Comparison of ENCODE assay signal across 21 mouse cellular contexts in the genomic region with DNA sequence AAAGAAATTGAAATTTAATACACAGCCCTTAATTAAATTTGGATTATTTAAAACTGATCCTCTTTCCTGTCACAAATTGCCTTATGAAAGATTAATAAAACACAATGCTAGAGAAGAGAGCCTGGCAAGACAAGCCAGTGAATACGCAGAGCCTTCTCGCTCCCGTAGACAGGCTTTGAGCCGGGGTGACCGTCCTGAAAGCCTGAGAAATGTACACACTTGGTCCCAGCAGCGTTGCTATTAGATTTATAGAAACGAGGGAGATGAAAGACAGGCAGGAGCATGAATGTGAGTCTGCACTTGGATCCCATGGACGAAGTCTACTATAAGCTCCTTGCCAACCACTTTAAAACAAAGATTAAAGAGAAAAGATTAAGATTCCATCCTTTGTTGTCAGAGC.
A peak's percentile ranks its signal among the peaks of the same experiment; 100 is the strongest.
DNase-seq lines count a peak whose midpoint lies in the region; ATAC-seq and TF ChIP-seq lines count a peak whose summit lies in the region.
"Had no signal": no experiment of that assay in that cellular context is flagged by ENCODE, and none has a peak within 500 bp of the region (broad histone marks: within the 10 kb centered on the region; RNA-seq: fewer than 3 reads in every experiment).

No protein-coding gene starts in this region.

- no peaks in the 10 kb centered on the region for H3K27me3 ChIP-seq in hindbrain, embryonic 11.5 days (ENCODE audit: control insufficient read depth, insufficient read depth, low read length)
- H3K27me3 ChIP-seq in hindbrain, postnatal 0 days (ENCODE audit: insufficient read depth, low read length) = no peaks in the 10 kb centered on the region
- H3K27me3 ChIP-seq in forebrain, embryonic 13.5 days = no peaks in the 10 kb centered on the region
- no peaks in the 10 kb centered on the region for H3K27me3 ChIP-seq in hindbrain, embryonic 15.5 days
- no peaks in the 10 kb centered on the region for H3K27me3 ChIP-seq in midbrain, embryonic 16.5 days (ENCODE audit: control insufficient read depth, insufficient read depth, low read depth, low read length)
- no peaks in the 10 kb centered on the region for H3K27me3 ChIP-seq in heart, embryonic 12.5 days (replicated peaks)
- H3K27me3 ChIP-seq: embryonic facial prominence, embryonic 12.5 days; limb, embryonic 15.5 days; liver, embryonic 15.5 days; stomach, embryonic 15.5 days had no signal

- no peaks in the 10 kb centered on the region for H3K36me3 ChIP-seq in hindbrain, embryonic 11.5 days (ENCODE audit: control insufficient read depth, insufficient read depth, low read length)
- H3K36me3 ChIP-seq in hindbrain, postnatal 0 days (ENCODE audit: insufficient read depth, low read length) = no peaks in the 10 kb centered on the region
- H3K36me3 ChIP-seq in forebrain, embryonic 13.5 days (ENCODE audit: poor library complexity, severe bottlenecking) = no peaks in the 10 kb centered on the region
- H3K36me3 ChIP-seq in hindbrain, embryonic 15.5 days = no peaks in the 10 kb centered on the region
- H3K36me3 ChIP-seq in midbrain, embryonic 16.5 days (ENCODE audit: control insufficient read depth, insufficient read depth, low read length) = no peaks in the 10 kb centered on the region
- H3K36me3 ChIP-seq in heart, embryonic 12.5 days = no peaks in the 10 kb centered on the region
- H3K36me3 ChIP-seq: embryonic facial prominence, embryonic 12.5 days; limb, embryonic 15.5 days; liver, embryonic 15.5 days; stomach, embryonic 15.5 days had no signal

- H3K4me1 ChIP-seq in hindbrain, embryonic 11.5 days (replicated peaks; ENCODE audit: control insufficient read depth, insufficient read depth, low read length) = no peaks in the 10 kb centered on the region
- H3K4me1 ChIP-seq in hindbrain, postnatal 0 days (ENCODE audit: insufficient read depth, low read length) = no peaks in the 10 kb centered on the region
- H3K4me1 ChIP-seq in forebrain, embryonic 13.5 days = peaks cover 23% of the 10 kb centered on the region
- peaks cover 14% of the 10 kb centered on the region; the same call in 1 of the 2 replicates for H3K4me1 ChIP-seq in hindbrain, embryonic 15.5 days (replicated peaks)
- H3K4me1 ChIP-seq in midbrain, embryonic 16.5 days (ENCODE audit: control insufficient read depth, insufficient read depth, low read length) = peaks cover 9% of the 10 kb centered on the region
- H3K4me1 ChIP-seq in heart, embryonic 12.5 days (replicated peaks) = peaks cover 8% of the 10 kb centered on the region; the same call in 1 of the 2 replicates
- H3K4me1 ChIP-seq: embryonic facial prominence, embryonic 12.5 days; liver, embryonic 15.5 days had no signal

- TF ChIP-seq CTCF in hindbrain, postnatal 0 days (IDR thresholded peaks at IDR 0.05; ENCODE audit: low read depth) = no peak

- H3K4me3 ChIP-seq in hindbrain, embryonic 11.5 days (ENCODE audit: low read depth, low read length) = no peak overlapping the region
- H3K4me3 ChIP-seq in hindbrain, postnatal 0 days (ENCODE audit: low read length) = no peak overlapping the region
- no peak overlapping the region for H3K4me3 ChIP-seq in forebrain, embryonic 13.5 days
- no peak overlapping the region for H3K4me3 ChIP-seq in hindbrain, embryonic 15.5 days
- H3K4me3 ChIP-seq in midbrain, embryonic 16.5 days (ENCODE audit: low read depth, low read length) = no peak overlapping the region
- no peak overlapping the region for H3K4me3 ChIP-seq in heart, embryonic 12.5 days
- H3K4me3 ChIP-seq: embryonic facial prominence, embryonic 12.5 days; limb, embryonic 15.5 days; liver, embryonic 15.5 days; stomach, embryonic 15.5 days had no signal

- WGBS in hindbrain, embryonic 11.5 days = 74% methylated on average over 8 of the region's 8 CpGs
- WGBS in hindbrain, postnatal 0 days = 43% methylated on average over 8 of the region's 8 CpGs
- 28% methylated on average over 8 of the region's 8 CpGs for WGBS in forebrain, embryonic 13.5 days
- WGBS in hindbrain, embryonic 15.5 days = 38% methylated on average over 8 of the region's 8 CpGs
- WGBS in midbrain, embryonic 16.5 days = 28% methylated on average over 8 of the region's 8 CpGs
- 73% methylated on average over 8 of the region's 8 CpGs for WGBS in heart, embryonic 12.5 days

- H3K9me3 ChIP-seq in hindbrain, embryonic 11.5 days (ENCODE audit: control insufficient read depth, low read length) = no peaks in the 10 kb centered on the region
- no peaks in the 10 kb centered on the region for H3K9me3 ChIP-seq in hindbrain, postnatal 0 days (ENCODE audit: low read length)
- no peaks in the 10 kb centered on the region for H3K9me3 ChIP-seq in forebrain, embryonic 13.5 days (replicated peaks)
- no peaks in the 10 kb centered on the region for H3K9me3 ChIP-seq in hindbrain, embryonic 15.5 days
- H3K9me3 ChIP-seq in midbrain, embryonic 16.5 days (replicated peaks; ENCODE audit: control insufficient read depth, low read length, poor library complexity, severe bottlenecking) = no peaks in the 10 kb centered on the region
- H3K9me3 ChIP-seq in heart, embryonic 12.5 days (replicated peaks) = no peaks in the 10 kb centered on the region
- H3K9me3 ChIP-seq: embryonic facial prominence, embryonic 12.5 days; limb, embryonic 15.5 days; liver, embryonic 15.5 days; stomach, embryonic 15.5 days had no signal

- DNase-seq in hindbrain, embryonic 11.5 days (ENCODE audit: low spot score) = no peak
- no peak for DNase-seq in hindbrain, postnatal 0 days (ENCODE audit: low spot score)
- DNase-seq: adrenal gland, postnatal 36 days; B cell, adult 2 months; cerebellum, postnatal 36 days; gastrocnemius, postnatal 25 days; heart, postnatal 10 days; kidney, adult 9 months; kidney, postnatal 25 days; thymus, adult 2 months had no signal

- 0 out of 2 replicates have a peak, but pooled peaks have one; percentile 31 for ATAC-seq in hindbrain, embryonic 11.5 days (ENCODE audit: low FRiP score)
- no peak for ATAC-seq in hindbrain, postnatal 0 days
- ATAC-seq in forebrain, embryonic 13.5 days = peak; percentile 46
- ATAC-seq in hindbrain, embryonic 15.5 days (ENCODE audit: low FRiP score, low read depth) = 0 out of 2 replicates have a peak, but pooled peaks have one; percentile 60
- 0 out of 2 replicates have a peak, but pooled peaks have one; percentile 63 for ATAC-seq in midbrain, embryonic 16.5 days
- no peak for ATAC-seq in heart, embryonic 12.5 days (ENCODE audit: insufficient number of reproducible peaks, low FRiP score)
- ATAC-seq in erythroblast, adult 5-6 weeks (replicated peaks; ENCODE audit: low FRiP score, poor library complexity, severe bottlenecking) = no peak
- ATAC-seq: inflammation-experienced regulatory T-cells, adult 6 months; lung, postnatal 0 days had no signal

- H3K27ac ChIP-seq in hindbrain, embryonic 11.5 days (ENCODE audit: low read depth, low read length) = peak overlapping the region; percentile 32
- H3K27ac ChIP-seq in hindbrain, postnatal 0 days = no peak overlapping the region
- peak overlapping the region; percentile 59 for H3K27ac ChIP-seq in forebrain, embryonic 13.5 days
- peak overlapping the region; percentile 59; the same call in 1 of the 2 replicates for H3K27ac ChIP-seq in hindbrain, embryonic 15.5 days (replicated peaks)
- H3K27ac ChIP-seq in midbrain, embryonic 16.5 days (ENCODE audit: low read length) = no peak overlapping the region
- H3K27ac ChIP-seq in heart, embryonic 12.5 days (ENCODE audit: poor library complexity, severe bottlenecking) = no peak overlapping the region
- H3K27ac ChIP-seq: embryonic facial prominence, embryonic 12.5 days; limb, embryonic 15.5 days; liver, embryonic 15.5 days; stomach, embryonic 15.5 days had no signal

- no peak overlapping the region for H3K4me2 ChIP-seq in hindbrain, embryonic 11.5 days (replicated peaks; ENCODE audit: low read depth, low read length)
- no peak overlapping the region for H3K4me2 ChIP-seq in hindbrain, postnatal 0 days (ENCODE audit: low read depth, low read length)
- H3K4me2 ChIP-seq in forebrain, embryonic 13.5 days = no peak overlapping the region
- H3K4me2 ChIP-seq in hindbrain, embryonic 15.5 days = no peak overlapping the region
- no peak overlapping the region for H3K4me2 ChIP-seq in midbrain, embryonic 16.5 days (ENCODE audit: low read length)
- H3K4me2 ChIP-seq in heart, embryonic 12.5 days = no peak overlapping the region
- H3K4me2 ChIP-seq: embryonic facial prominence, embryonic 12.5 days; limb, embryonic 15.5 days; liver, embryonic 15.5 days; stomach, embryonic 15.5 days had no signal

- no peak overlapping the region for H3K9ac ChIP-seq in hindbrain, embryonic 11.5 days (ENCODE audit: low read depth, low read length)
- no peak overlapping the region for H3K9ac ChIP-seq in hindbrain, postnatal 0 days (replicated peaks; ENCODE audit: low read length)
- H3K9ac ChIP-seq in forebrain, embryonic 13.5 days = no peak overlapping the region
- no peak overlapping the region for H3K9ac ChIP-seq in hindbrain, embryonic 15.5 days
- no peak overlapping the region for H3K9ac ChIP-seq in midbrain, embryonic 16.5 days (ENCODE audit: low read depth, low read length)
- no peak overlapping the region for H3K9ac ChIP-seq in heart, embryonic 12.5 days
- H3K9ac ChIP-seq: embryonic facial prominence, embryonic 12.5 days; limb, embryonic 15.5 days; liver, embryonic 15.5 days; stomach, embryonic 15.5 days had no signal

Comparison
In these comparisons a context has a peak if more than half of its experiments do, and no peak if none do; other contexts are left out.
1. ATAC-seq: peak in hindbrain, embryonic 11.5 days (single experiment), forebrain, embryonic 13.5 days (single experiment), hindbrain, embryonic 15.5 days (single experiment) and midbrain, embryonic 16.5 days (single experiment); none in hindbrain, postnatal 0 days (single experiment), heart, embryonic 12.5 days (single experiment) and erythroblast, adult 5-6 weeks (single experiment).
2. H3K27ac ChIP-seq: peak in hindbrain, embryonic 11.5 days (single experiment), forebrain, embryonic 13.5 days (single experiment) and hindbrain, embryonic 15.5 days (single experiment); none in hindbrain, postnatal 0 days (single experiment), midbrain, embryonic 16.5 days (single experiment) and heart, embryonic 12.5 days (single experiment).